Mouse (Mus musculus): ENCODE results near the gene Prkaca. TPM values are rescaled to one million over a fixed set of nuclear protein-coding genes. Genes with fewer than 3 reads are reported as not detected.
"Not testable (repeated sequence)": the region's sequence is repeated elsewhere in the genome, so short reads cannot be mapped to it uniquely, and the experiment has no call there.

Prkaca gene
- polyA plus RNA-seq, 1 experiment from 2014 or later, result 81.1 TPM

DNA sequence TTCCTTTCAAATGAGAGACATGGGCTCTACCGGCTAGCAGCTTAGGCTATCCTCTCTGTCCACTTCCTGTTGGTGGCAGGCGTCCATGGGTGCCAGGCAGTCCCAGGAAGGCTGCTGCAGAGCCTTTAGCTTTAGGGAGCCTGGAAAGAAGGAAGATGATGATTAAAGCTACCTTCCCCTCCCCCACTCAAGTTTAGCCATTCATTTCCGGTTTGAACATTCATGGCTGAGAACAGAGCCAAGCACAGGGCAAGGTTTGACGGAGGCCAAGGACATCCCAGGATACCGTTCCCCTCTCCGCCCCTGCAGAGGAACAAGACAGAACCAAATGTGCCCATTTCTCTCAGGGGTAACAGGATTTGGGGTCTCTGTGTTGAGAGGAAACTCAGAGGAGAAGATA is 4.9 kb downstream of the Prkaca start:
- Histone ChIP-seq H3K36me3 (peaks cover 34% of the 10 kb centered on the region), H3K9ac (no peak overlapping the region), H3K9me3 (replicated peaks) (no peaks in the 10 kb centered on the region), H3K4me1 (peaks cover 53% of the 10 kb centered on the region), H3K4me2 (no peak overlapping the region), H3K4me3 (no peak overlapping the region), H3K27me3 (replicated peaks) (no peaks in the 10 kb centered on the region), H3K27ac (0 out of 2 replicates have a peak overlapping the region, but pooled peaks have one; percentile 28)
- WGBS (ENCODE audit: insufficient replicate concordance), result 38% methylated on average over 6 of the region's 6 CpGs
- ATAC-seq, result no peak

DNA sequence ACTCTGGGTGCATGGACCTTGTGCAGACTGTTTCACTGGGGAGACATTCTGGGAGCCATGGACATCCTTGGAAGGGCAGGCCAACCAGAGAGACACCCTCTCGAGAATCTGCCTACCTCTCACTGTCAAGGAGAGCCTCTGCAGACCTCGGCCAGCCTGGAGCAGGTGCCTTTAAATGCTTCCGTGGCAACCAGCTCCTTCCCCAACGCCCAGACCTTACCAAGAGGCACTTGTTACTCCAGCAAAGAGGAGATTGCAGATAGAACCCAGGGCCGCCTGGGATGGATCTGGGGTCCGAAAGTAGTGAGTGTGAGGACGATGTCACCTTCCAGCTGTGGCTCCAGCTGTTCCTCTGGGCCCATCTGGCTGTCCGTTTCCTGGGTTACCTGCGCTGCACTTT is 5.4 kb downstream of the Prkaca start:
- Histone ChIP-seq H3K27ac (0 out of 2 replicates have a peak overlapping the region, but pooled peaks have one; percentile 28), H3K27me3 (replicated peaks) (no peaks in the 10 kb centered on the region), H3K9ac (no peak overlapping the region), H3K4me1 (peaks cover 57% of the 10 kb centered on the region), H3K4me3 (no peak overlapping the region), H3K4me2 (no peak overlapping the region), H3K36me3 (peaks cover 40% of the 10 kb centered on the region), H3K9me3 (replicated peaks) (0 out of 2 replicates have a peak, but pooled peaks cover 3% of the 10 kb centered on the region)
- 75% methylated on average over 9 of the region's 9 CpGs for WGBS (ENCODE audit: insufficient replicate concordance)
- no peak for ATAC-seq

DNA sequence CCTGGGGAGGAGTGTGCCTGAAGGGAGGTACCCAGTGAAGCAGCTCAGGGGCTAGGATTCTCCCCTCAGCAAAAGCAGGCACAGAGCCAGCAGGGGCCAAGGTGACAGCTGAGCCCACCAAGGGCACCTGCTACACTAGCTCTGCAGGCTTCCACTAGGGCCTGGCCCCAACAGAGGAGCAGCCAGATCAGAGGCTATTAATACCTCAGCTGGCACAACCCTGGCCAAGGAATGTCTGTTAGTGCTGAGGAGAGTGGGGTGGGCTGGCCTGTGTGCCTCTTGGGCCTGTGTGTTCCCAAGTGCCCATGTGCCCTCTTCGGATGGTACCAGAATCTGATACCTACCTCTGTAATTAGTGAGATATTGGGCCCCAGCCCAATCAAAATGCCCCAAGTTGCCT is 7.5 kb downstream of the Prkaca start:
- Histone ChIP-seq H3K4me2 (no peak overlapping the region), H3K27ac (no peak overlapping the region), H3K36me3 (peaks cover 59% of the 10 kb centered on the region), H3K4me1 (peaks cover 39% of the 10 kb centered on the region), H3K9ac (no peak overlapping the region), H3K4me3 (no peak overlapping the region), H3K27me3 (replicated peaks) (no peaks in the 10 kb centered on the region), H3K9me3 (replicated peaks) (0 out of 2 replicates have a peak, but pooled peaks cover 3% of the 10 kb centered on the region)
- no peak for ATAC-seq
- 82% methylated on average over 1 of the region's 1 CpGs for WGBS (ENCODE audit: insufficient replicate concordance)

DNA sequence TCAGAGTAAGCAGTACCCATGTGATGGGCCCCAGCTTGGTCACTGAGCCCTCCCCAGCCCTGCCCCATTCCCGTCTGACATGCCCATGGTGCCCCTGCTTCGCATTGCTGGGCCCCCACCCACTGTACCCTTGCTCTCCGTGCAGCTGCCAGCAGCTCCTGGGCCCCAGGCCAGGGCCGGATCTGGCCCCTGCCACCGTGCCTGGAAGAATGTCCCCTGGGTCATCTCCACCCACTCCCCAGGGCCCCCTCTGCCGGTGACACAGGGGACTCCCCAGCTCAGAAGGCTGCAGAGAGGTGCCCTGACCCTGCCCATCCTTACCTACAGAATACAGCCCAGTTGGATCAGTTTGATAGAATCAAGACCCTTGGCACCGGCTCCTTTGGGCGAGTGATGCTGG is 8.1 kb downstream of the Prkaca start:
- peaks cover 38% of the 10 kb centered on the region for H3K4me1 ChIP-seq
- ATAC-seq, result no peak
- H3K4me3 ChIP-seq, result no peak overlapping the region
- peaks cover 63% of the 10 kb centered on the region for H3K36me3 ChIP-seq
- 0 out of 2 replicates have a peak, but pooled peaks cover 3% of the 10 kb centered on the region for H3K9me3 ChIP-seq (replicated peaks)
- WGBS (ENCODE audit: insufficient replicate concordance), result 81% methylated on average over 8 of the region's 8 CpGs
- H3K4me2 ChIP-seq, result no peak overlapping the region
- no peaks in the 10 kb centered on the region for H3K27me3 ChIP-seq (replicated peaks)
- H3K27ac ChIP-seq, result no peak overlapping the region
- H3K9ac ChIP-seq, result no peak overlapping the region

DNA sequence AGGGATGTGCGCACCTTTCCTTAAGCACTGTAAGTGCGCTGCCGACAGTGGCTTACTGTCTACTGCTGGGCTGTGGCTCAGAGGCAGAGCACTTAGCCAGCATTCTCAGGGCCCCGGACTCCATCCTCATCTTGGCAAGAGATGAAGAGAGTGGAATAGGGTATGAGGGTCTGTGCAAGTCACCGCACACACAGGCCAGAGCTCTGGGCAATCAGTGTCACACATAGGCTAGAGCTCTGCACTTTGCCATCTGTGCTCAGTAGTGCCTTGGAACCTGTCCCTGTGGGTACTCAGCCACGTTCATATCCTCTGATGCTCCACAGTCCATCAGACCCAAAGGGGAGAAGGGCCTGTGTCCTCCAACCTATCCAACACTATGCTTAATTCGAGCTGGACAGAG is 8.7 kb downstream of the Prkaca start:
- peaks cover 70% of the 10 kb centered on the region for H3K36me3 ChIP-seq
- WGBS (ENCODE audit: insufficient replicate concordance), result 90% methylated on average over 7 of the region's 7 CpGs
- no peak overlapping the region for H3K4me3 ChIP-seq
- no peak overlapping the region for H3K4me2 ChIP-seq
- H3K9ac ChIP-seq, result no peak overlapping the region
- no peak overlapping the region for H3K27ac ChIP-seq
- no peaks in the 10 kb centered on the region for H3K27me3 ChIP-seq (replicated peaks)
- no peak for ATAC-seq
- H3K4me1 ChIP-seq, result peaks cover 32% of the 10 kb centered on the region
- H3K9me3 ChIP-seq (replicated peaks), result 0 out of 2 replicates have a peak, but pooled peaks cover 3% of the 10 kb centered on the region

DNA sequence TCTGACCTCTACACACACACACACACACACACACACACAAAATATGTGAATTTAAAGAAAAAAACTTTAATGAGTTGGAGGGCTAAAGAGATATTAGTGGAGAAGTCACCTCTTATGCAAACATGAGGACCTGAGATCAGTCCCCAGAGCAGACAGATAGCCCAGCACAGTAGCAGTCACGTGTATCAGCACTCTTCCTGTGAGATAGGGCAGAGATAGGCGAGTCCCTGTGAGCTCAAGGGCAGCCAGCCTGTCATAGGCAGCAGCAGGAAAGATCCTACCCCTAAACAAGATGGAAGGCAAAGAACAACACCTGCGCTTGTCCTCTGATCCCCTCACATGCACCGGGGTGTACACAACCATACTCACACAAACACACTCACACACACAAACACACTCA is 9.7 kb downstream of the Prkaca start:
- H3K36me3 ChIP-seq, result peaks cover 79% of the 10 kb centered on the region
- 57% methylated on average over 4 of the region's 4 CpGs for WGBS (ENCODE audit: insufficient replicate concordance)
- no peak overlapping the region for H3K27ac ChIP-seq
- ATAC-seq, result peak; percentile 75
- H3K9ac ChIP-seq, result no peak overlapping the region
- H3K4me1 ChIP-seq, result peaks cover 24% of the 10 kb centered on the region
- no peak overlapping the region for H3K4me2 ChIP-seq
- H3K4me3 ChIP-seq, result no peak overlapping the region
- 0 out of 2 replicates have a peak, but pooled peaks cover 3% of the 10 kb centered on the region for H3K9me3 ChIP-seq (replicated peaks)
- no peaks in the 10 kb centered on the region for H3K27me3 ChIP-seq (replicated peaks)

DNA sequence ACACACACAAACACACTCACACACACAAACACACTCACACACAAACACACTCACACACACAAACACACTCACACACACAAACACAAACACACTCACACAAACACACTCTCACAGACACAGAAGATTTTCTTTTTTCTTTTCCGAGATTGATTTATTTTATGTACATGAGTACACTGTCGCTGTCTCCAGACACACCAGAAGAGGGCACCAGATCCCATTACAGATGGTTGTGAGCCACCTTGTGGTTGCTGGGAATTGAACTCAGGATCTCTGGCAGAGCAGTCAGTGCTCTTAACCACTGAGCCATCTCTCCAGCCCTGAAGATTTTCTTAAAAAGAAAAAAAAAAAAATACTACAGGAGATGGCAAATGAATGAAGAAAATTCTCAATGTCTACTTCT is 10.4 kb downstream of the Prkaca start:
- not testable (repeated sequence) for H3K4me3 ChIP-seq; H3K27me3 ChIP-seq (replicated peaks); H3K9ac ChIP-seq; H3K9me3 ChIP-seq (replicated peaks); H3K27ac ChIP-seq; H3K4me2 ChIP-seq; ATAC-seq
- Histone ChIP-seq H3K4me1 (peaks cover 16% of the 10 kb centered on the region), H3K36me3 (peaks cover 83% of the 10 kb centered on the region)
- WGBS (ENCODE audit: insufficient replicate concordance), result 96% methylated on average over 2 of the region's 2 CpGs

DNA sequence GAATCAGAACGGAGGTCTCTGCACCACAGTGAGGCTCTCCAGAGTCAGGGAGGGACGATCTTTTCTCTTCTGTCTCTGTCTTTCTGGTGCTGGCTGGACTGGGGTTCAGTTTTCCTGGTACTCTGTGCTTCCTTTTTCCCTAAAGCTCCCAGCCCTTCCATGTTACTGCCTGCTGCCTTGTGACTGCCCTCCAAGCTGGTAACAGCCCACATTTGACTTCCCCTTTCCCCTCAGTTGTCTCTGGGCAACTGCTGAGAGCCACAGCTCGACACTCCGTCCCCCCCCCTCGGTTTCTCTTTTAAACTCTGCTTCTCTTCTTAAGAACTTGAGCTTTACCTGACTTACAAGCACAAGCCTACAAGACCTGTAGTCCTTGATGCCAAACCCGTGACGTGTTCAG is 16.4 kb downstream of the Prkaca start:
- no peak for ATAC-seq
- H3K9ac ChIP-seq, result no peak overlapping the region
- no peaks in the 10 kb centered on the region for H3K9me3 ChIP-seq (replicated peaks)
- no peaks in the 10 kb centered on the region for H3K27me3 ChIP-seq (replicated peaks)
- 55% methylated on average over 7 of the region's 7 CpGs for WGBS (ENCODE audit: insufficient replicate concordance)
- H3K4me1 ChIP-seq, result peaks cover 31% of the 10 kb centered on the region
- no peak overlapping the region for H3K4me3 ChIP-seq
- H3K4me2 ChIP-seq, result no peak overlapping the region
- no peak overlapping the region for H3K27ac ChIP-seq
- H3K36me3 ChIP-seq, result peaks cover 80% of the 10 kb centered on the region

DNA sequence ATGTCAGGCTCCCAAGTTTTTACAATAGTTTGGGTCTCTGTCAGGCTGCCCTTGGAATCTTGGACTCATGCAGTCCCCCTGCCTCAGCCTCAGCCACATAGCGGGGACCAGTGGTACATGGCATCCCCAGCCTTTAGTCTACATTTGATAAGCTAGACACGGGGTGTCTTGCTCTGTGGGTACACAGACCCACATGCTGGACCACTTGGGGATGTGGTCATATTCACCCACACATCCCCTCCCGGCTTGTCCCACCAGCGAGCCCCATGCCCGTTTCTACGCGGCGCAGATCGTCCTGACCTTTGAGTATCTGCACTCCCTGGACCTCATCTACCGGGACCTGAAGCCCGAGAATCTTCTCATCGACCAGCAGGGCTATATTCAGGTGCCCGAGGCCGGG is 17.4 kb downstream of the Prkaca start:
- WGBS (ENCODE audit: insufficient replicate concordance), result 88% methylated on average over 14 of the region's 14 CpGs
- Histone ChIP-seq H3K9me3 (replicated peaks) (no peaks in the 10 kb centered on the region), H3K36me3 (peaks cover 80% of the 10 kb centered on the region), H3K4me3 (no peak overlapping the region), H3K27me3 (replicated peaks) (no peaks in the 10 kb centered on the region), H3K4me2 (no peak overlapping the region), H3K27ac (no peak overlapping the region), H3K4me1 (peaks cover 38% of the 10 kb centered on the region), H3K9ac (no peak overlapping the region)
- no peak for ATAC-seq

DNA sequence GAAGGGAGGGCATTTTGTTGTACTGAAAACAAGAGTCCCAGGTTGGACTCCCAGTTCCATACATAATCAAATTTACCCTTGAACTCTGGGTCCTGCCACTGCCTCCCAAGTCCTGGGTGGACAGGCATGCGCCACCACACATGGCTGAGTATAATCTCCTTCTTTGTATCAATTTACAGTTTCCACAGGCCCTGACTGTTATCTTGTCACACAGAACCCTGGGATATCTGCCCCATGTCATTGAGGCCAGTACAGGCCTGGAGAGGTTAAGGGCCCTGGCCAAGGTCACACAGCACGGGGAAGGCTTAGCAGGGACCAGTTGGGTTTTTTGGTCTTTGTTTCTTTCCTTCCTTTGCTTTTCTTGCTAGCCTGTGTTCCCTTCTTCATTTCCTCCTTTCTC is 19.7 kb downstream of the Prkaca start:
- no peaks in the 10 kb centered on the region for H3K9me3 ChIP-seq (replicated peaks)
- 29% methylated on average over 2 of the region's 2 CpGs for WGBS (ENCODE audit: insufficient replicate concordance)
- no peaks in the 10 kb centered on the region for H3K27me3 ChIP-seq (replicated peaks)
- ATAC-seq, result peak; percentile 67
- H3K4me2 ChIP-seq, result peak overlapping the region; percentile 12; the same call in 1 of the 2 replicates
- peak overlapping the region; percentile 33 for H3K27ac ChIP-seq
- peaks cover 49% of the 10 kb centered on the region for H3K4me1 ChIP-seq
- H3K36me3 ChIP-seq, result peaks cover 62% of the 10 kb centered on the region
- no peak overlapping the region; the same call in 1 of the 2 replicates for H3K9ac ChIP-seq
- H3K4me3 ChIP-seq, result no peak overlapping the region

DNA sequence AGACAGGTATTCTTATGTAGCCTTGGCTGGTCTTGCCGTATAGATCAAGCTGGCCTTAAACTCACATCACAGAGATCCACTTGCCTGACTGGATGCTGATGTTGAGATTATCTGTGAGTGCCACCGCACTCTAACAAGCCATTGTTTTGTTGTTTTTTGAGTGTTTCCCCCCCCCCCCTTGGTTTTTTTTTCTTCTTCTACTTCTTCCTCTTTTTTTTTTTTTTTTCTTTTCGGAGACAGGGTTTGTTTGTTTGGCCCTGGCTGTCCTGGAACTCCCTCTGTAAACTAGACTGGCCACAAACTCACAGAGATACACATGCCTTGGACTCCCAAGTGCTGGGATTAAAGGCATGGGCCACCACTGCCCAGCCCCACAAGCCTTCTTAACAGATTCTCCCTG is 21.2 kb downstream of the Prkaca start:
- Histone ChIP-seq H3K4me1 (peaks cover 53% of the 10 kb centered on the region), H3K36me3 (peaks cover 50% of the 10 kb centered on the region), H3K9ac (no peak overlapping the region; the same call in 1 of the 2 replicates), H3K9me3 (replicated peaks) (no peaks in the 10 kb centered on the region), H3K27ac (0 out of 2 replicates have a peak overlapping the region, but pooled peaks have one; percentile 51), H3K4me2 (no peak overlapping the region), H3K27me3 (replicated peaks) (no peaks in the 10 kb centered on the region), H3K4me3 (no peak overlapping the region)
- no peak for ATAC-seq
- WGBS (ENCODE audit: insufficient replicate concordance), result 57% methylated on average over 3 of the region's 3 CpGs

DNA sequence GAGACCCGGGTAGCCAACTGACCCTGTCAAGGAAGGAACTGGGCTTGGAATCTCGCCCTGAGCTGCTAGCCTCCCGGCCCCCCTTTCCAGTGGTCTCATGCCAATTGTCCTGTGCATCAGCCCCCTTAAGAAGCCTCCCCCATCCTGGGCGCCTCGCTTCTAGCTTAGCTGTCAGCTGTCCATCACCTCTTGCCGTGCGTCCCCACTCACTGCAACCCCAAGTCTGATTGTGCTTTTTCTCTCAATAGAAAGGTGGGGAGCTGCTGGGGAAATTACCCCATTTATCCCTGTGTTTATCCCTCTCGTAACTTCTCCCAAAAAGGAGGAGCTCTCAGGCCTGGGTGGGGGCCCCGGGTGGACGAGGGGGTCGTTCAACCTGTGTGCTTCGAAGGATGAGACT is 23.2 kb downstream of the Prkaca start:
- Histone ChIP-seq H3K9me3 (replicated peaks) (no peaks in the 10 kb centered on the region), H3K4me2 (peak overlapping the region; percentile 97), H3K36me3 (peaks cover 54% of the 10 kb centered on the region), H3K9ac (peak overlapping the region; percentile 94; the same call in 1 of the 2 replicates), H3K4me3 (peak overlapping the region; percentile 89), H3K27me3 (replicated peaks) (no peaks in the 10 kb centered on the region), H3K4me1 (peaks cover 63% of the 10 kb centered on the region), H3K27ac (peak overlapping the region; percentile 95)
- ATAC-seq, result no peak
- WGBS (ENCODE audit: insufficient replicate concordance), result 38% methylated on average over 12 of the region's 12 CpGs
